Mouse (Mus musculus) cerebellum, adult 2 months (tissue): ENCODE results near the gene Tm7sf3. TPM values are rescaled to one million over a fixed set of nuclear protein-coding genes. Genes with fewer than 3 reads are reported as not detected.

ENCODE experiments used
- DNase-seq, 2 experiments: peaks; one replicate each; pipeline ENCODE4 v3.0.0; 2021
- H3K27ac ChIP-seq: fragments of 200-500 bp; 2 replicates; pipeline ENCODE4 v1.5.1; 2012; ENCODE audit warnings: low read length, control low read depth, inconsistent platforms; ENCODE audit not compliant: insufficient read depth
- H3K27me3 ChIP-seq: fragments of 200-500 bp; 2 replicates; pipeline ENCODE4 v1.6.1; 2012; ENCODE audit warnings: inconsistent platforms, mild to moderate bottlenecking, low read length, moderate library complexity; ENCODE audit not compliant: control insufficient read depth, insufficient read depth
- H3K4me1 ChIP-seq: fragments of 200-500 bp; 2 replicates; pipeline ENCODE4 v1.6.1; 2011; ENCODE audit warnings: low read length; ENCODE audit not compliant: control insufficient read depth, insufficient read depth
- H3K4me3 ChIP-seq: fragments of 200-500 bp; replicated peaks from 2 replicates; pipeline ENCODE3; 2011; ENCODE audit warnings: mild to moderate bottlenecking, low read depth, low read length, control low read depth; ENCODE audit not compliant: insufficient read depth
- CTCF ChIP-seq: fragments of 200-500 bp; IDR thresholded peaks from 2 replicates; pipeline ENCODE4 v1.5.1; 2011; ENCODE audit warnings: low read depth, mild to moderate bottlenecking, control low read depth, low read length, moderate library complexity, borderline replicate concordance; ENCODE audit not compliant: insufficient read depth
- POLR2A ChIP-seq: fragments of 200-500 bp; IDR thresholded peaks from 2 replicates; pipeline ENCODE4 v1.6.1; 2011; ENCODE audit warnings: low read length, control low read depth, borderline replicate concordance; ENCODE audit not compliant: insufficient read depth
- WGBS: fragments of 180-500 bp; shearing (Covaris S2); methylation state at CpG from one replicate; pipeline ENCODE4 v1.1.7; 2018; 5-methylcytosine and 5-hydroxymethylcytosine counted together
- polyA plus RNA-seq: library from polyadenylated mRNA; depleted of rRNA; stranded (reverse); fragments of >200 nt; gene quantifications from 2 replicates; pipeline ENCODE4 v1.2.3, GENCODE M21; 2012

Tm7sf3 gene
- polyA plus RNA-seq, 1 experiment: 25.2 TPM

DNA sequence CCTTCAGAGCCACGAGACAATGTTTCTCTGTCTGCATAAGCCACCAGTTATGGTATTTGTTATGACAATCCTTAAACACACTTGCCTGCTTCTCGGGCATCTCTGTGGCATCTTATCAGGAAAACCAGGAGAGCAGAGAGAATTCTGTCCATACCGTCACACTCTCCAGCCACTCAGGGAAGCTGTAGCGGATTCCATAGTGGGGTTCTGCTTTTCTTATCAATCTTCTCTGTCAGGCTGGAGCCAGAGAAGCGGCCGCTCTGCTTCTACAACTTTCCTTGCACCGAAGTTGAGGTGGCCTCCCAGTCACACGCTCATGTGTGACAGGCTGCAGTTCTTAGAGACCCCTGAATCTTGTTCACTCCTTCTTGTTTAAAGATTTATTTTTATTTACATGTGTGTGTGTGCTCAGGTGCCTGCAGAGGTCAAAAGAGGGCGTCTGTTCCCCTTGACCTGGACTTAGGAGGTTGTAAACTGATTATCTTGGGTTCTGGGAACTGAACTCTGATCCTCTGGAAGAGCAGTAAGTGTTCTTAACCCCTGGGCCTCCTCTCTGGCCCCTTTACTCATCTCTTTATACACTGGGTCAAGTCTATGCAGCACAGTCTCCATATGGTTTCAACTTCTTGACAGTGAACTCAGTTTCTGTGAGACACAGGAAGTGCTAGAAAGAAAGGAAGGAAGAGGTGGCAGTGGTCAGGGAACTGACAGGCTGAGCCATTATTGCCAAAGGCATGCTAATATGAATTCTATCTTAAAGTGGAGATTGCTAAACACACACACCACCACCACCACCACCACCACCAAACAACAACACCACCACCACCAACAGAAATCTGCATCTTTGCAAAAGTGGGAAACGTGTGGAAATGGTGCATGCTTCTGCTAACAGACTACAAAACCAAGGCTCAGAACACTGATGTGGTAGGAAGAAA lies 35.8 kb upstream of the Tm7sf3 start:
- no peak for DNase-seq
- Histone ChIP-seq H3K27me3 (no peaks in the 10 kb centered on the region), H3K27ac (no peak overlapping the region), H3K4me1 (no peaks in the 10 kb centered on the region), H3K4me3 (no peak overlapping the region)
- no peak for TF ChIP-seq CTCF
- no peak for TF ChIP-seq POLR2A
- 75% methylated on average over 10 of the region's 10 CpGs for WGBS

DNA sequence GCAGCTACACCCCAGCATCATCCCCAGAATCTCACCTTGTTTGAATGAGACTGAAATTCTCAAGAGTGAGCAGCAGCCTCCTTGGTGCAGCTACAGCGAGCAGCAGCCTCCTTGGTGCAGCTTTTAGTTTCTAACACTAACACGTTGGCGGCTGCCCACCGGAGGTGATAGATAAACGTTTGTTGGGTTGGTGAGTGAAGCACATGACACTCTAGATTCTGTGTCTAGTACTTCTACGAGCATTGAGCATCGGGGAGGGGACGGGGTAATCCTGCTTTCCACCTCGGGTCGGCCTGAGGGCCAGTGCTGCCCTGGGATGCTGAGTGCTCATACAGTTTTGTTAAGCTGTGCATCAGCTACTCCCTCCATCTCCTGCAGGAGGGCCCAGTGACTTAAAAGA lies 34.3 kb upstream of the Tm7sf3 start:
- WGBS: 83% methylated on average over 10 of the region's 10 CpGs
- TF ChIP-seq POLR2A: no peak
- no peak for TF ChIP-seq CTCF
- no peak overlapping the region for H3K4me3 ChIP-seq
- no peaks in the 10 kb centered on the region for H3K4me1 ChIP-seq
- no peaks in the 10 kb centered on the region for H3K27me3 ChIP-seq
- no peak overlapping the region for H3K27ac ChIP-seq
- no peak for DNase-seq

DNA sequence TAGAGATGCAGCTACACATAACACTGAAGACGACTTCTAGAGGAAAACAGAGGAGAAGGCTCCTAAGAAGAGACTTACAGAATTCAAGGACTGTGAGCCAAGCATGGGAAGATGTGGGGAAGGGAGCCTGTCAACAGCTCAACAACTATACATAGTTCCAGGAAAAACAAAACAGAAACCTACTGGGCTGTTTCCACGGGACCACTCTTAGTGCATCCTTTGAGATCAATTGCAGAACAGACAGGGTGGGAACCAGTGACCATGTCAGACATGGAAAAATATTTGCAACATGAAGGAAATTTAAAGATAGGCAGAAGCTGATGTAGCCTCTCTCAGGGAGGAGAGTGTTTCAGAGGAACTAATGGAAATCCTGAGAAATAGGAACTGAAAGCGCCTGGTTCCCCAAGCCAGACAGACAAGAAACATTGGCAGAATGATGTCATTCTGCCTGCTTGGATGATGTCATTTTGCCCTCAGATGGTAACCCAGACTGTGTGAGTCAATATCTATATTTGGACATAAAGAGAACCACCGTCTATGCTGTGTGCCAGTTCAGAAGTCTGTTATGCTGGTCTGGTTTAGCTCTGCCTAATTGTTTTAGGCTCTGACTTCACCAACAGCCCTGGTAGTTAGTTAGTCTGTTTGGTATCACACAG lies 32.4 kb upstream of the Tm7sf3 start:
- Histone ChIP-seq H3K4me3 (no peak overlapping the region), H3K4me1 (no peaks in the 10 kb centered on the region), H3K27ac (no peak overlapping the region), H3K27me3 (no peaks in the 10 kb centered on the region)
- TF ChIP-seq CTCF: no peak
- no peak for TF ChIP-seq POLR2A
- 73% methylated on average over 4 of the region's 4 CpGs for WGBS
- DNase-seq: no peak

DNA sequence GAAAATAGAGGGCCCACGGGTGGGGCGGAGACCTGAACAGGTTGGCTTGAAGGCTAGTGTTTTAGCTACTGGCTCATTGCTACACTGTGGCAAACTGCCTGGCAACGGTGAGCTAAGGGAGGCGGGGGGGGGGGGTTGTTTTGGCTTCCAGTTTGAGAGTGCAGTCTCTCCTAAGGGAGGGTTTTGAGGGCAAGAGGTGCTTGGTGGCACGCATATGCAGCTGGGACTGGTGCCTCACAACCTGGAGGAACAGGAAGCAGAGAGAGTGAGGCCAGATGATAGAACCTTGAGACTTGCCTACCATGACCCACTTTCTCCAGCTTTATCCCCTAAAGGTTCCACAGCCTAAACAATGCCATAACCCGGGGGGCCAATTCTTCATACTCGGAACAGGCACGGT lies 31.8 kb upstream of the Tm7sf3 start:
- no peak for DNase-seq
- TF ChIP-seq POLR2A (no peak), CTCF (no peak)
- H3K27me3 ChIP-seq: no peaks in the 10 kb centered on the region
- no peak overlapping the region for H3K4me3 ChIP-seq
- 64% methylated on average over 8 of the region's 8 CpGs for WGBS
- H3K4me1 ChIP-seq: no peaks in the 10 kb centered on the region
- no peak overlapping the region for H3K27ac ChIP-seq

DNA sequence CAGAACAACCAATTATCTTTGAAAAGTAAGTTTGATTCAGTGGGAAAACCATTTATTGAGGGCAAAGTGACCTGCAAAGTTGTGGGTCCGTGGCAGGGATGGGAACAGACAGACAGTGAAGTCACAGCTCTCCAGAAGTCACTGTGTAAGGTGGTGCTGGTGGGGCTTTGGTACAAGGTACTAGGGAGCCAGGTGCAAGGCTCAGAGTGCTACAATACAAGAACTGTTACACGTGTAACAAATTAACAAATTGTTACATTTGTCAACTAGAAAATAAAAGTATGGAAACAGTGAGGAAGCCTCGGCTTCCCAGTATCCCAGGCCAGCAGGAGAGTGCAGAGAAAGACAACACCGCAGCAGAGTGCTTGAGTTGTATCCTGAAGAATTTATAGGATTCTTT lies 31.1 kb upstream of the Tm7sf3 start:
- WGBS: 80% methylated on average over 4 of the region's 4 CpGs
- Histone ChIP-seq H3K27me3 (no peaks in the 10 kb centered on the region), H3K4me3 (no peak overlapping the region), H3K27ac (no peak overlapping the region), H3K4me1 (no peaks in the 10 kb centered on the region)
- no peak for DNase-seq
- TF ChIP-seq POLR2A (no peak), CTCF (no peak)

DNA sequence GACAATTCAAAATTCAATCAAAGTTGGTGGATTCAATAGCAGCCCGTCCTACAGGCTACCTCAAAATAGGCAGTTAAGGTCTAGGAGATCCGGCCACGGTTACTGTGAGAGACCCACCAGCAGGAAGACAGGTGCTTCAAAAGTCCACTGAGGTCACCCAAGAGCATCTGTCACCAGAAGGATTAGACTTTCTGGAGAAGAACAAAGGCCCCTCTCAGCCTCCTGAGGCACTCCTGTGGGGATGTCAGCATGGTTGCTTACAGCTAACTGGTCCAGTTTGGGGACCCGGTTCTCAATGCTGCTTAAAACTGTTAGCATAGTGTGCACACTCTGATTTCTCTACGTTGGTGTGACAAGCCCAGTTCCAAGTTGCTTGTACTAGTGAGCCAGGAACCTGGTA lies 29.5 kb upstream of the Tm7sf3 start:
- no peaks in the 10 kb centered on the region for H3K4me1 ChIP-seq
- DNase-seq: no peak
- WGBS: 46% methylated on average over 5 of the region's 5 CpGs
- no peaks in the 10 kb centered on the region for H3K27me3 ChIP-seq
- H3K4me3 ChIP-seq: no peak overlapping the region
- no peak for TF ChIP-seq CTCF
- TF ChIP-seq POLR2A: no peak
- H3K27ac ChIP-seq: no peak overlapping the region

DNA sequence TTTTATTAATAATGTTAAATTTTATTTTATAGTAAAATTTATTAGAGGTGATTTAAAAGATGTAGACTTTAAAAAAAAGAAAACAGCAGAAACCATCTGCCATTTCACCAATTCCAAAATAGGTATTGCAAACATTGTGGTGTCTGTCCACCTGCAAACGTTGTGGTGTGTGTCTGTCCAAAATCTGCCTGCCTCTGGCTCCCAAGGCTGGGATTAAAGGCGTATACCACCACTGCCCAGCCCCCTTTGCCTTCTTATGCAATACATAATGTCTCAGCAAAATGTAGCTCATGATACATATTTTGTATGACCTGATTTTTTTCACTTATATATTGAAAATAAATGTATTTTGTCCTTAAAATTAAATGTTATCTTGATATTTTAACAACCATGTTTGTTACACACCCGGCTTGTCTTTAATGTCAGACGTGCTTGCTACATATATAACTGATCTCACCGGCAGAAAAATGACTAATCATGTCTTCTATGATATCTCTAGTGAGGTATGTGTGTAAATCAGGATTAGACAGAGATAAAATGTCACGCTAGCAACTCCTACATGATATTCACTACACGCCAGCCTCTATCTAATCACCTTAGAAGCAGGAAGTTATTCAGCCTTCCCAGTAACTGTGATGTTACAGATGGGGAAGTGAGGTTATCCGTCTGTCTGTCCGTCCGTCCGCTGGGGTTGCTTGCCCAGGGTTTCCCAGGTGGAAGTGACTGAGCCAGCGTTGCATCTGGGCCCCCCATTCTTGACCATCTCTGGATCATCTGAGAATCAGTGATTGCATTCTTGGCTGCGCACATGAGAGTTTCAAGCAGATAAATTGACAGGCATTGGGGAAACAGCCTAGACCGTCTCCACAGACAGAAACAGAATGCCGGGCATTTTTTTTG lies 28.6 kb upstream of the Tm7sf3 start:
- no peak overlapping the region for H3K4me3 ChIP-seq
- WGBS: 84% methylated on average over 15 of the region's 15 CpGs
- H3K27ac ChIP-seq: no peak overlapping the region
- H3K27me3 ChIP-seq: no peaks in the 10 kb centered on the region
- no peaks in the 10 kb centered on the region for H3K4me1 ChIP-seq
- TF ChIP-seq POLR2A (no peak), CTCF (no peak)
- DNase-seq: no peak
